Mouse (Mus musculus): ENCODE measurements around the gene Hrh3.

- TF ChIP-seq CTCF (conservative IDR thresholded peaks at IDR 0.05; ENCODE audit: insufficient read depth, insufficient read length, low read depth, low read length) (no peak), POLR2A (IDR thresholded peaks at IDR 0.05; ENCODE audit: low read depth, low read length) (no peak)
Measured at GRCm38 (mm10) chr2:180063338-180064131, 40.8 kb downstream of the Hrh3 start.
